Mouse (Mus musculus): ENCODE data around the gene Wfdc1. TPM values are rescaled to one million over a fixed set of nuclear protein-coding genes. Genes with fewer than 3 reads are reported as not detected.

Wfdc1 gene
- polyA plus RNA-seq, 1 experiment from 2014 or later, result 3.7 TPM

DNA sequence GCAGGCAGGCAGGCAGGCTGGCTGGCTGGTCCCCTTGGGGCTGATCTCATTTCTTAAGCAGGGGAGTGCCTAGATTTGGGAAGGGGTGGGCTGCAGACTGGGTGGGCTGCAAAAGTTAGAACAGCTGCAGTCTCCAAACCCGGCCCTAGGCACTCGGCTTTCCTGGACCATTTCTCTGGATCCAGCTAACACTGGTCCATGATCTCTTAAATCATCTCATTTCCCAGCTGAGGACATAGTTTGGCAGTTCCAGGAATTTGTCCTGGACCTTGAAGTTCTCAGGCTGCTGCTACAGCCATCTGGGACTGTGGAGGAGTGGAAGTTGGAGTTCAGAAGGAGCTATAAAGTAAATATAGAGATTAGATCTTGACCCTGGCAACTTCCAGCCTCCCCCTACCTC lies 14.8 kb upstream of the Wfdc1 start:
- H3K27ac ChIP-seq (ENCODE audit: low read length), result no peak overlapping the region
- H3K9ac ChIP-seq (replicated peaks; ENCODE audit: low read length), result no peak overlapping the region
- WGBS, result 3% methylated on average over 2 of the region's 2 CpGs
- peaks cover 15% of the 10 kb centered on the region for H3K4me1 ChIP-seq (ENCODE audit: insufficient read depth, low read length)
- ATAC-seq (ENCODE audit: low FRiP score, low TSS enrichment), result peak; percentile 85; the same call in 1 of the 2 replicates
- no peak overlapping the region for H3K4me3 ChIP-seq (ENCODE audit: low read length)
- H3K4me2 ChIP-seq (replicated peaks; ENCODE audit: low read depth, low read length), result no peak overlapping the region
- H3K27me3 ChIP-seq (ENCODE audit: insufficient read depth, low read length), result no peaks in the 10 kb centered on the region
- H3K36me3 ChIP-seq (ENCODE audit: insufficient read depth, low read length), result no peaks in the 10 kb centered on the region
- peaks cover 5% of the 10 kb centered on the region; the same call in 1 of the 2 replicates for H3K9me3 ChIP-seq (ENCODE audit: low read length)

DNA sequence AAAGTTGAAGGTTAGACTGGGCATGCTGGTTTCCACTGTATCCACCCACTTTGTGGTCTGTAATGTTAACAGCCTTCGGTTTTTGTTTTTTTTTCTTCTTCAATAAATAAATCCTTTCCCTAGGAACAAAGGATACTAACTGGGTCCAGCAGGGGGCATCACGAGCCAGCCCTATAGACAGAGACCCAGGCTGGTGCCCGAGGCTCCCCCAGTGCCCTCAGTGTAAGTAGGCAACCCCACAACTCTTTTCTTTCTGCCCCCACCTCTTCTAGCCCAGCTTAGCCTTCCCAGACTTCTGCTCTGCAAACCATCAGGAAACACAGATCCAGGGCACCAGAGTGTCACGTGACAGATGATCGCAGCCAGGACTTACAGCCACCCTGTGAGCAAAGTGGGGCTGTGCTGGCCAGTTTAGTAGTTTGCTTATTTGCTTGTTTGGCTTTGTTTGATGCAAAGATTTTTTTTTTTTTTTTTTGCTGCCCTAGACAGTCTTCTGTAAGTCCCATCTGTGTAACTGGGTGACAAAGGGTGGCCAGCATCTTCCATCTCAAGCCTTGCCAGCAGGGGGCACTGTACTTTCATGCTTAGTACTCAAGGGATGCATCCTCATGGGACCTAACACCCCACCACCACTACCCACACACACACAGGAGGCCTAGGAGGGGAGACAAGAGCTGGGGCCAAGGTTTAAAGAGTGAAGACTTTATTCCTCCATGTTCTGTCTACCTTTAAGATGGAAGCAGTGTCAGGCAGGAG lies 9.3 kb upstream of the Wfdc1 start:
- H3K9ac ChIP-seq (replicated peaks; ENCODE audit: low read length), result no peak overlapping the region
- no peak overlapping the region for H3K4me3 ChIP-seq (ENCODE audit: low read length)
- H3K4me1 ChIP-seq (ENCODE audit: insufficient read depth, low read length), result peaks cover 17% of the 10 kb centered on the region
- 55% methylated on average over 5 of the region's 5 CpGs for WGBS
- no peak for ATAC-seq (ENCODE audit: low FRiP score, low TSS enrichment)
- 0 out of 2 replicates have a peak, but pooled peaks cover 5% of the 10 kb centered on the region for H3K9me3 ChIP-seq (ENCODE audit: low read length)
- H3K36me3 ChIP-seq (ENCODE audit: insufficient read depth, low read length), result no peaks in the 10 kb centered on the region
- H3K27me3 ChIP-seq (ENCODE audit: insufficient read depth, low read length), result no peaks in the 10 kb centered on the region
- no peak overlapping the region for H3K4me2 ChIP-seq (replicated peaks; ENCODE audit: low read depth, low read length)
- H3K27ac ChIP-seq (ENCODE audit: low read length), result no peak overlapping the region

DNA sequence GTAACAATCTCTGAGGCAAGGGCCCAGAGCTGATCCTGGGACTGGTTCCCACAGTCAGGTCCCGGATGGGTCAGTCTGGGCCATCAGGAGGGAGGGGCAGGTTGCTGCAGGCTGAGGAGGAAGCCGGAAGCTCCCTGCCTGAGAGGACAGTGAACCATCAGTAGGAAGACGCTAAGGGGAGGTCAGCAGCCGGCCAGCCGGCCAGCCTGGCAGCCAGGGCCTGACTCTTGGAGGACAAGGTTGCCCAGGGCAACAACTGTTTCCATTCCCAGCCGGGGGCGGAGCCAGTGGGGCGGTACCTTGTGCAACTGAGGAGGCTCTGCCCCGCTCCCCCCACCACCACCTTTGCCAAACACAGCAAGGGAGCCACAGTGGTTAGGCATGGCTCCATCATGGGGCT lies 5.1 kb upstream of the Wfdc1 start:
- Histone ChIP-seq H3K27ac (ENCODE audit: low read length) (no peak overlapping the region), H3K9ac (replicated peaks; ENCODE audit: low read length) (no peak overlapping the region; the same call in 1 of the 2 replicates), H3K27me3 (ENCODE audit: insufficient read depth, low read length) (no peaks in the 10 kb centered on the region), H3K4me2 (replicated peaks; ENCODE audit: low read depth, low read length) (no peak overlapping the region), H3K4me3 (ENCODE audit: low read length) (no peak overlapping the region), H3K36me3 (ENCODE audit: insufficient read depth, low read length) (no peaks in the 10 kb centered on the region), H3K4me1 (ENCODE audit: insufficient read depth, low read length) (peaks cover 29% of the 10 kb centered on the region), H3K9me3 (ENCODE audit: low read length) (0 out of 2 replicates have a peak, but pooled peaks cover 5% of the 10 kb centered on the region)
- peak; percentile 78 for ATAC-seq (ENCODE audit: low FRiP score, low TSS enrichment)
- 7% methylated on average over 9 of the region's 9 CpGs for WGBS

DNA sequence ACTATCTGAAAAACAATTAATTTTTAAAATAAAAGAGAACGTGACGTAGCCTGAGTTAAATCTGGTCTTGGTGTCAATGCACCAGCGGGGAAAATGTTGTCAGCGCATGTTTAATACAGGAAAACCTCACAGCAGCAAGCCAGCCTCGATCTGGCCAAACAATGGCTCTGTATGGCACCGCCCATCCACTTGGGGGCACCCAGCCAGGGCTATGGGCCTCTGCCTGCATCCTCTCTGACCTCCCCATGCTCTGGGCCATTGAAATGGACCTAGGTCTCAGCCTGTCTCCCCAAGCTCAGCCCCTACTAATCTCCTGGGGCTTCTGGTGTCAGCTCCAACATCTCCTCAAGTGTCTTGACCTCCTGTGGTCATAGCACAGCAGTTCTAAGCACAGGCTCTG lies 4.3 kb upstream of the Wfdc1 start:
- H3K27me3 ChIP-seq (ENCODE audit: insufficient read depth, low read length), result peaks cover 2% of the 10 kb centered on the region; the same call in 1 of the 2 replicates
- no peak overlapping the region for H3K4me2 ChIP-seq (replicated peaks; ENCODE audit: low read depth, low read length)
- peaks cover 37% of the 10 kb centered on the region for H3K4me1 ChIP-seq (ENCODE audit: insufficient read depth, low read length)
- no peak for ATAC-seq (ENCODE audit: low FRiP score, low TSS enrichment)
- no peak overlapping the region for H3K9ac ChIP-seq (replicated peaks; ENCODE audit: low read length)
- 83% methylated on average over 6 of the region's 6 CpGs for WGBS
- no peaks in the 10 kb centered on the region for H3K36me3 ChIP-seq (ENCODE audit: insufficient read depth, low read length)
- no peak overlapping the region for H3K27ac ChIP-seq (ENCODE audit: low read length)
- 0 out of 2 replicates have a peak, but pooled peaks cover 5% of the 10 kb centered on the region for H3K9me3 ChIP-seq (ENCODE audit: low read length)
- H3K4me3 ChIP-seq (ENCODE audit: low read length), result no peak overlapping the region

- Histone ChIP-seq H3K9ac (replicated peaks; ENCODE audit: low read length) (no peak overlapping the region), H3K27ac (ENCODE audit: low read length) (no peak overlapping the region), H3K4me3 (ENCODE audit: low read length) (no peak overlapping the region), H3K36me3 (ENCODE audit: insufficient read depth, low read length) (no peaks in the 10 kb centered on the region), H3K4me1 (ENCODE audit: insufficient read depth, low read length) (peaks cover 38% of the 10 kb centered on the region), H3K27me3 (ENCODE audit: insufficient read depth, low read length) (peaks cover 4% of the 10 kb centered on the region; the same call in 1 of the 2 replicates), H3K9me3 (ENCODE audit: low read length) (no peaks in the 10 kb centered on the region), H3K4me2 (replicated peaks; ENCODE audit: low read depth, low read length) (no peak overlapping the region)
- 70% methylated on average over 11 of the region's 11 CpGs for WGBS
- no peak for ATAC-seq (ENCODE audit: low FRiP score, low TSS enrichment)
Measured at GRCm38 (mm10) chr8:119663440-119663839, 2.7 kb upstream of the Wfdc1 start.

- ATAC-seq (ENCODE audit: low FRiP score, low TSS enrichment), result no peak
- no peak overlapping the region for H3K4me3 ChIP-seq (ENCODE audit: low read length)
Measured at GRCm38 (mm10) chr8:119665270-119665669, 895 bp upstream of the Wfdc1 start.

DNA sequence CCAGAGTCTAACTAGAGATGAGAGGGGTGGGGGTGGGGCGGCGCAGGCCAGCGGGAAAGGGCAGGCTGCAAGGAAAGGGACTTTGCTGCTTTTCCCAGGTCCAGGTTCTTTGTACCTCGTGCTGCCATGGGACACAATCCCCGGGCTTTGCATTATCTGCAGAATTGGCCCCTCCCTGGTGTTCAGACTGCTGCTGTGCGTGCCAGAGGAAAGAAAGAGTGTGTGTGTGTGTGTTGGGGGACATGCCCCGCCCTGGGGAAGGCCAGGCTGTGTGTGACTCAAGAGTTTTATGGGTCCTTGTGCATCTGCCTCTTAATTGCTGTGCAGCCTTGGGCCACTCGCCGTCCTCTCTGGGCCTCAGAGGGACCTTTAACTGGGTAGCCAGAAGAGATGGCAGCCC lies 2.3 kb downstream of the Wfdc1 start:
- H3K4me2 ChIP-seq (replicated peaks; ENCODE audit: low read depth, low read length), result no peak overlapping the region
- no peak overlapping the region for H3K4me3 ChIP-seq (ENCODE audit: low read length)
- H3K9me3 ChIP-seq (ENCODE audit: low read length), result no peaks in the 10 kb centered on the region
- peaks cover 34% of the 10 kb centered on the region for H3K4me1 ChIP-seq (ENCODE audit: insufficient read depth, low read length)
- H3K27ac ChIP-seq (ENCODE audit: low read length), result no peak overlapping the region
- peaks cover 4% of the 10 kb centered on the region; the same call in 1 of the 2 replicates for H3K27me3 ChIP-seq (ENCODE audit: insufficient read depth, low read length)
- ATAC-seq (ENCODE audit: low FRiP score, low TSS enrichment), result no peak
- 63% methylated on average over 9 of the region's 9 CpGs for WGBS
- H3K36me3 ChIP-seq (ENCODE audit: insufficient read depth, low read length), result no peaks in the 10 kb centered on the region
- no peak overlapping the region for H3K9ac ChIP-seq (replicated peaks; ENCODE audit: low read length)

More at GRCm38 (mm10) chr8:119665270-119665669, 895 bp upstream of the Wfdc1 start:
- Histone ChIP-seq H3K36me3 (ENCODE audit: insufficient read depth, low read length) (no peaks in the 10 kb centered on the region), H3K4me2 (replicated peaks; ENCODE audit: low read depth, low read length) (no peak overlapping the region), H3K27ac (ENCODE audit: low read length) (0 out of 2 replicates have a peak overlapping the region, but pooled peaks have one; percentile 10), H3K4me1 (ENCODE audit: insufficient read depth, low read length) (peaks cover 38% of the 10 kb centered on the region), H3K27me3 (ENCODE audit: insufficient read depth, low read length) (peaks cover 4% of the 10 kb centered on the region; the same call in 1 of the 2 replicates), H3K9me3 (ENCODE audit: low read length) (no peaks in the 10 kb centered on the region), H3K9ac (replicated peaks; ENCODE audit: low read length) (no peak overlapping the region)
- WGBS, result 47% methylated on average over 6 of the region's 6 CpGs

- ATAC-seq (ENCODE audit: low FRiP score, low TSS enrichment), result no peak
- no peak overlapping the region for H3K4me3 ChIP-seq (ENCODE audit: low read length)
- 59% methylated on average over 12 of the region's 12 CpGs for WGBS
- no peak overlapping the region for H3K9ac ChIP-seq (replicated peaks; ENCODE audit: low read length)
- H3K4me1 ChIP-seq (ENCODE audit: insufficient read depth, low read length), result peaks cover 33% of the 10 kb centered on the region
- peaks cover 4% of the 10 kb centered on the region; the same call in 1 of the 2 replicates for H3K27me3 ChIP-seq (ENCODE audit: insufficient read depth, low read length)
- H3K9me3 ChIP-seq (ENCODE audit: low read length), result no peaks in the 10 kb centered on the region
- no peak overlapping the region for H3K27ac ChIP-seq (ENCODE audit: low read length)
- no peaks in the 10 kb centered on the region for H3K36me3 ChIP-seq (ENCODE audit: insufficient read depth, low read length)
- H3K4me2 ChIP-seq (replicated peaks; ENCODE audit: low read depth, low read length), result no peak overlapping the region
Measured at GRCm38 (mm10) chr8:119669284-119669683, 3.1 kb downstream of the Wfdc1 start.

DNA sequence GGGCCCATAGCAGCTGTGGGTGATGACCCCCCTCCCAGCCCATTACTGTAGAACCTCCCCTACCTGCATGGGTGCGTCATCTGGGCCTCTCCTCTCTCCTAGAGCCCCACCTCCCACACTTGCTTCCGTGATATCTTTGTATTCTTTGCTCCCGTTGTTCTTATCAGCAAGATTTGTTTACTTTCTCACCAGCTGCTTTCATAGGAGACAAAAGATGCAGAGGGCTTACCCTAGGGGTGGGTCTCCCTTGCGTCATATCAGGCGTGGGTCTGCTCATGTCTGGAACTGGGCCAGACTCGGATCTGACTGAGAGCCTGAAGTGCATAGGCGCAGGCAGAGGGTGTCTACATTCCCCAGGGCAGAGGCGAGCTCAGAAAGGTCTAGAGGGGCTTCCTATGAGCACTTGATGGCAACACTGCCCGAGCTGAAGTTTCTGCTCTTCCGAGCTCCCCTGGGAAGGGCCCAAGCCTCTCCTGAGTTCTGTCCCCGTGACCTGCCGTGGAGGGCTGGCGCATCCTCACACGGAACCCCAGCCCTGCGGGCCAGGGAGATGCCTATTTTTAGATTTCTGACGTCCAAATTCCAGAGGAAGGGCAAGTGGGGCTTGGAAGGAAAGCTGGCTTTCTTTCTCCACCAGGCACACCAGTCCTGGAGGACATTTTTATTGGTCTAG lies 4.4 kb downstream of the Wfdc1 start:
- WGBS, result 46% methylated on average over 16 of the region's 16 CpGs
- no peaks in the 10 kb centered on the region for H3K36me3 ChIP-seq (ENCODE audit: insufficient read depth, low read length)
- H3K4me2 ChIP-seq (replicated peaks; ENCODE audit: low read depth, low read length), result 0 out of 2 replicates have a peak overlapping the region, but pooled peaks have one; percentile 8
- no peak overlapping the region for H3K9ac ChIP-seq (replicated peaks; ENCODE audit: low read length)
- peaks cover 4% of the 10 kb centered on the region; the same call in 1 of the 2 replicates for H3K27me3 ChIP-seq (ENCODE audit: insufficient read depth, low read length)
- ATAC-seq (ENCODE audit: low FRiP score, low TSS enrichment), result no peak
- H3K9me3 ChIP-seq (ENCODE audit: low read length), result no peaks in the 10 kb centered on the region
- peaks cover 21% of the 10 kb centered on the region for H3K4me1 ChIP-seq (ENCODE audit: insufficient read depth, low read length)
- no peak overlapping the region for H3K4me3 ChIP-seq (ENCODE audit: low read length)
- H3K27ac ChIP-seq (ENCODE audit: low read length), result no peak overlapping the region

All from kidney, embryonic 16.5 days (tissue).